Mouse (Mus musculus) forebrain, postnatal 0 days (tissue): Measurements from ENCODE around the gene Ppp1r27. TPM values are rescaled to one million over a fixed set of nuclear protein-coding genes. Genes with fewer than 3 reads are reported as not detected.

Experiments used
- ATAC-seq: fragments of 200-750 bp; cut with Nextera tagmentation; 2 replicates; pipeline ENCODE4 v1.8.0; 2017; ENCODE audit warnings: mild to moderate bottlenecking, moderate library complexity
- DNase-seq: peaks from one replicate; pipeline ENCODE4 v3.0.0-alpha.2; 2015
- H3K27ac ChIP-seq: fragments of 300-500 bp; sonication (generic); 2 replicates; pipeline ENCODE4 v1.5.1; 2014; ENCODE audit warnings: low read depth, mild to moderate bottlenecking, antibody characterized with exemption, low read length, moderate library complexity, mixed read lengths
- H3K27me3 ChIP-seq: fragments of 300-500 bp; sonication (generic); 2 replicates; pipeline ENCODE4 v1.6.1; 2014; ENCODE audit warnings: mild to moderate bottlenecking, low read length, mixed read lengths; ENCODE audit not compliant: insufficient read depth
- H3K36me3 ChIP-seq: fragments of 300-500 bp; sonication (generic); 2 replicates; pipeline ENCODE4 v1.6.1; 2014; ENCODE audit warnings: mild to moderate bottlenecking, moderate library complexity; ENCODE audit not compliant: insufficient read depth
- H3K4me1 ChIP-seq: fragments of 300-500 bp; sonication (generic); 2 replicates; pipeline ENCODE4 v1.6.1; 2014; ENCODE audit warnings: antibody characterized with exemption; ENCODE audit not compliant: insufficient read depth
- H3K4me2 ChIP-seq: fragments of 300-500 bp; sonication (generic); 2 replicates; pipeline ENCODE4 v1.6.1; 2014; ENCODE audit warnings: low read depth, mild to moderate bottlenecking, moderate library complexity
- H3K4me3 ChIP-seq: fragments of 300-500 bp; sonication (generic); 2 replicates; pipeline ENCODE4 v1.5.1; 2014; ENCODE audit warnings: low read depth, low read length, mixed read lengths
- H3K9ac ChIP-seq: fragments of 300-500 bp; sonication (generic); 2 replicates; pipeline ENCODE4 v1.6.1; 2014; ENCODE audit warnings: mild to moderate bottlenecking
- H3K9me3 ChIP-seq: fragments of 300-500 bp; sonication (generic); 2 replicates; pipeline ENCODE4 v1.6.1; 2016; ENCODE audit warnings: low read length
- CTCF ChIP-seq: sonication (generic); IDR thresholded peaks from 2 replicates; pipeline ENCODE4 v1.5.1; 2016; ENCODE audit warnings: antibody characterized with exemption, control low read depth, low read depth
- WGBS: fragments of 180-500 bp; shearing (Covaris S2); extraction: QIAGEN DNeasy Blood & Tissue Kit; methylation state at CpG from one replicate; pipeline ENCODE4 v1.1.7; 2014; 5-methylcytosine and 5-hydroxymethylcytosine counted together
- polyA plus RNA-seq: library from polyadenylated mRNA; unstranded; fragments of >200 nt; fragmentation: Nextera tagmentation; extraction: Ambion mirVana; gene quantifications from 2 replicates; pipeline ENCODE4 v1.2.1, GENCODE M21; 2015
- total RNA-seq: library from RNA; depleted of rRNA; stranded (reverse); fragments of >200 nt; gene quantifications from 2 replicates; pipeline ENCODE4 v1.2.3, GENCODE M21; 2014

Ppp1r27 gene
- total and polyA plus RNA-seq, 2 experiments from 2014 or later, result not detected

- no peak overlapping the region for H3K4me2 ChIP-seq
- H3K27ac ChIP-seq, result no peak overlapping the region
- WGBS, result 81% methylated on average over 2 of the region's 2 CpGs
- H3K9me3 ChIP-seq, result no peaks in the 10 kb centered on the region
- TF ChIP-seq CTCF, result no peak
- peaks cover 40% of the 10 kb centered on the region for H3K36me3 ChIP-seq
- no peak for DNase-seq
- no peaks in the 10 kb centered on the region for H3K27me3 ChIP-seq
- H3K4me1 ChIP-seq, result peaks cover 9% of the 10 kb centered on the region
- no peak overlapping the region for H3K4me3 ChIP-seq
- ATAC-seq, result no peak
- H3K9ac ChIP-seq, result no peak overlapping the region
Measured at GRCm38 (mm10) chr11:120575046-120575445, 24.1 kb upstream of the Ppp1r27 start.

- ATAC-seq (no peak), DNase-seq (no peak)
- Histone ChIP-seq H3K27ac (no peak overlapping the region), H3K9me3 (no peaks in the 10 kb centered on the region), H3K4me1 (0 out of 2 replicates have a peak, but pooled peaks cover 7% of the 10 kb centered on the region), H3K9ac (0 out of 2 replicates have a peak overlapping the region, but pooled peaks have one; percentile 72), H3K27me3 (no peaks in the 10 kb centered on the region), H3K4me2 (peak overlapping the region; percentile 73), H3K36me3 (peaks cover 40% of the 10 kb centered on the region), H3K4me3 (peak overlapping the region; percentile 71; the same call in 1 of the 2 replicates)
- 43% methylated on average over 5 of the region's 5 CpGs for WGBS
- TF ChIP-seq CTCF, result no peak
Measured at GRCm38 (mm10) chr11:120574278-120574600, 23.3 kb upstream of the Ppp1r27 start.

- TF ChIP-seq CTCF, result no peak
- peak overlapping the region; percentile 84 for H3K27ac ChIP-seq
- DNase-seq, result no peak
- 0% methylated on average over 23 of the region's 23 CpGs for WGBS
- 0 out of 2 replicates have a peak, but pooled peaks cover 7% of the 10 kb centered on the region for H3K4me1 ChIP-seq
- no peaks in the 10 kb centered on the region for H3K27me3 ChIP-seq
- H3K4me3 ChIP-seq, result peak overlapping the region; percentile 71
- H3K9me3 ChIP-seq, result no peaks in the 10 kb centered on the region
- peak; percentile 1; the same call in 1 of the 2 replicates for ATAC-seq
- peak overlapping the region; percentile 73 for H3K4me2 ChIP-seq
- H3K36me3 ChIP-seq, result peaks cover 36% of the 10 kb centered on the region
- H3K9ac ChIP-seq, result peak overlapping the region; percentile 72
Measured at GRCm38 (mm10) chr11:120573585-120574277, 22.8 kb upstream of the Ppp1r27 start.

- H3K27me3 ChIP-seq, result no peaks in the 10 kb centered on the region
- 2% methylated on average over 93 of the region's 94 CpGs for WGBS
- H3K9me3 ChIP-seq, result no peaks in the 10 kb centered on the region
- peak within 1 kb of the TSS; percentile 72 for H3K9ac ChIP-seq
- ATAC-seq, result peak; percentile 96
- H3K4me2 ChIP-seq, result peak within 1 kb of the TSS; percentile 73
- H3K4me1 ChIP-seq, result 0 out of 2 replicates have a peak, but pooled peaks cover 7% of the 10 kb centered on the region
- DNase-seq, result peak; percentile 100
- H3K27ac ChIP-seq, result peak within 1 kb of the TSS; percentile 84
- no peak; the same call in 1 of the 2 replicates for TF ChIP-seq CTCF
- peaks cover 36% of the 10 kb centered on the region for H3K36me3 ChIP-seq
- peak within 1 kb of the TSS; percentile 71 for H3K4me3 ChIP-seq
Measured at GRCm38 (mm10) chr11:120572752-120573584, 22.0 kb upstream of the Ppp1r27 start, which contains the start of gene P4hb. Gene P4hb (minus strand): TSS chr11:120573253.

- H3K9ac ChIP-seq, result peak overlapping the region; percentile 72
- H3K9me3 ChIP-seq, result no peaks in the 10 kb centered on the region
- H3K4me3 ChIP-seq, result peak overlapping the region; percentile 71
- H3K4me2 ChIP-seq, result peak overlapping the region; percentile 59
- 0% methylated on average over 23 of the region's 24 CpGs for WGBS
- ATAC-seq (no peak; the same call in 1 of the 2 replicates), DNase-seq (no peak)
- H3K27ac ChIP-seq, result peak overlapping the region; percentile 70
- no peaks in the 10 kb centered on the region for H3K27me3 ChIP-seq
- TF ChIP-seq CTCF, result 0 out of 2 replicates have a peak, but pooled peaks have one; percentile 25
- H3K4me1 ChIP-seq, result 0 out of 2 replicates have a peak, but pooled peaks cover 7% of the 10 kb centered on the region
- H3K36me3 ChIP-seq, result peaks cover 36% of the 10 kb centered on the region
Measured at GRCm38 (mm10) chr11:120572417-120572751, 21.5 kb upstream of the Ppp1r27 start.

- peak overlapping the region; percentile 72 for H3K9ac ChIP-seq
- peak overlapping the region; percentile 59 for H3K4me2 ChIP-seq
- H3K27me3 ChIP-seq, result no peaks in the 10 kb centered on the region
- 0 out of 2 replicates have a peak, but pooled peaks cover 7% of the 10 kb centered on the region for H3K4me1 ChIP-seq
- no peak for TF ChIP-seq CTCF
- H3K9me3 ChIP-seq, result no peaks in the 10 kb centered on the region
- peak overlapping the region; percentile 71 for H3K4me3 ChIP-seq
- ATAC-seq (no peak), DNase-seq (no peak)
- no peak overlapping the region for H3K27ac ChIP-seq
- WGBS, result 13% methylated on average over 11 of the region's 11 CpGs
- peaks cover 39% of the 10 kb centered on the region for H3K36me3 ChIP-seq
Measured at GRCm38 (mm10) chr11:120571754-120572416, 21.0 kb upstream of the Ppp1r27 start.
